Mouse (Mus musculus) megakaryocyte progenitor cell, adult 5-6 weeks (primary cell): Measurements from ENCODE around the gene Hcn3. TPM values are rescaled to one million over a fixed set of nuclear protein-coding genes. Genes with fewer than 3 reads are reported as not detected.
A peak's percentile ranks its signal among the peaks of the same experiment; 100 is the strongest.

ENCODE experiments used
- ATAC-seq: replicated peaks from 2 replicates; pipeline ENCODE4 v1.8.0; 2016; ENCODE audit warnings: mild to moderate bottlenecking, moderate TSS enrichment, inconsistent platforms; ENCODE audit not compliant: poor library complexity
- total RNA-seq, 2 experiments: library from RNA; stranded (forward) in 1 of 2; stranded (reverse) in 1 of 2; fragments of 157-497, 149-512 nt in 1 of 2; fragments of 200-1000 nt in 1 of 2; gene quantifications; 2 replicates each; pipeline versions ENCODE4 v1.2.3 to v1.2.4; 2015 to 2017

Hcn3 gene
- total RNA-seq, 2 experiments from 2014 or later, result 0.42 to 0.67 TPM

DNA sequence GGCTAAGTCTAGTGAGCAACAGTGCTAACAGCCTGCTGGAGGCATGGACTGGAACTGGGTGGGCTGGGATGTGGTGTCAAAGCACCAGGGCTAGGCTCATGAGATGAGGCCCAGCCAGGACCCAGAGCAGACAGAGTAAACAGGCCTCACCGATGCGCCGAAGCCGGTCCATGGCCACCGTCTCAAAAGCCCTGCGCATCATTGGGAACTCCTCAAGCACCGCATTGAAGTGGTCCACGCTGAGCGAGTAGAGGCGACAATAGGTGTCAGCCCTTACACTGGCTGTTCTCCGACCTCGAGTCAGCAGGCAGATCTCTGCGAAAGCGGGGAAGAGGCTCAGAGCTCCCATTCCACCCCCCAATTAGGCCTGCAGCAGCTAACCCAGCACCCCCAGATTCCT lies 11.4 kb downstream of the Hcn3 start:
- no peak for ATAC-seq

DNA sequence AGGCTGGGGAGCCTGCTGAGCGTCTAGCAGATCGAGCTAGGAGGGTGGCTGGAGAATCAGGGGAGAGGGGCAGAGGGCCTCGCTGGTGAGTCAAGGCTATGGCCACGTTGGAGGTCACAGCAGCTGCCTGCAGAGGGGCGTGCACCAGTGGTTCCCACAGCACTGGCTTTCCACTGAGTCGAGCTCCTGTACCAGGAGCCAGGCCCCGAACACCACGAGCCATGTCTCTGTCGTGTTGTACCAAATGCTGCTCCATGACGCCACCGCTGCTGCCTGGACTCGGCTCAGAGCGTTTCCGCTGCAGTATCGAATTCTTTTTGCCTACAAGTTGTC lies 12.1 kb downstream of the Hcn3 start:
- ATAC-seq, result peak; percentile 15

DNA sequence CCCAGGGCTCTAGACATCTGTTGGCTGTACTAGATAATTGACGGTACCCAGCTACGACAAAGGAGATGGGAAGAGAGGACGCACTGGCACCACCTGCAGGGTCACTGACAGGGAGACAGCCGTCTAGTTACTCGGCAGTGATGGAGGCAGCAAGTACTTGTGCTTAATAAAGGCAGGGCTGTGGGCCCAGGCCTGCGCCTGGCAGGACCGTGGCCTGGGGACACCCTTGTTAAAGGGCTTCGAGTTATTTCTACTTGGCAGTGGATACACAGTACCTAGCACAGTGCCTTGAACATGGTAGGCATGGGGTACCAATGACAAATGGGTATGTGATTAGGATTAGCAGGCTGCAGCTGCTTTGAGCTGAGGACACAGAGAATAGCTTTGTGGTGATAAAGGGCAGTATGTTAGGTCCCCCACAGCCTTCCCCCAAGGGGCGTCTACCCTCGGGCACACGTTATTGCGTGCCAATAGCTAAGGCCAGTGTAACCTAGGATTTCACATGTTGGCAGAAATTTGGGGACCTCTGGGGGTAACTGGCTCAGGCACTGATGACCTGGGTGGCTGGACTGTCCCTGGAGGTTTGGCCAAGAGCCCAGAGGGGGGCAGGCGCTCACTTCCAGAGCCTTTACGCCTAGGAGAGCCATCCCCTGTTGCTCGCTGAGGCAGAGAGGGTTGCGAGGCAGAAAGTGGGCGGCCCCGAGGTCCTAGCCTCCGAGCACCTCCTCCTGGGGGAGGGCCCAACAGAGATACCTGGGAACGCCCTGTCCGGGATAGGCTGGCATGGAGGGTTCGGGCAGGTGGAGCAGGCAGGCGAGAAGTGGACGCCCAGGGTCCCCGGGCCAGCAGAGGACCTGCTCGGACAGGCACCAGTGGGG lies 12.7 kb downstream of the Hcn3 start:
- ATAC-seq, result peak; percentile 49

DNA sequence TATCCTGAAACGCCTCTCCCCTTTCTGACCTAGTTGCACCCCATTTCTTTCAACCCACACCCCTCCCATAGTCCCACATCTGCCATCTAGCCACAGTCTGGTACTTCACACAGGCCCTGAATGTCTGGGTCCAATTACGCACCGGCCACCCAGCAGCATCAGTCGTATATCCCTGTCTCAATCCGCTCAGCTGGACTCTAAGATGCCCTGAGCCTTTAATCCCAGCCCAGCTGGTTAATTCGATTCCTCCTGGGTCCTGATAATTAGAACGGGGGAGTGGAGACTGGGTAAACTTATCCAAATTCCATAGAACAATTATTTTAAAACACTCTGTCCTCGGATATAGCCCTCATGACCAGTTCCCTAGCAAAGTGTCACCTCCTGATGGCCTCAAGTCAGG lies 14.4 kb downstream of the Hcn3 start:
- ATAC-seq, result no peak

DNA sequence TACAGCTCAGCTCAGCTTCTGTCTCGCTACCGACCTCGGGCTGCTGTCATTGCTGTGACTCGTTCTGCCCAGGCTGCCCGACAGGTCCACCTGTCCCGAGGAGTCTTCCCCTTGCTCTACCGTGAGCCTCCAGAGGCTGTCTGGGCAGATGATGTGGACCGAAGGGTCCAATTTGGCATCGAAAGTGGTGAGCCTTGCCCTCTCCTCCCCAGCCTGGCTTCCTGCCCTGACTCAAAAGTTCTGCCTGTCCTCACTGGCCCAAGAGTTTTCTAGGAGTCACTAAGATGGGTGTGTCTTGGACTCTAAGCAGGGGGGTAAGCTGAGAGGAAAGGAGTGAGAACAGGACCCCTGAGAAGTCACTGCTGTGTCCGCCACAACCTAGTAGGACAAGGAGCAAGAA lies 15.2 kb downstream of the Hcn3 start:
- ATAC-seq, result no peak

DNA sequence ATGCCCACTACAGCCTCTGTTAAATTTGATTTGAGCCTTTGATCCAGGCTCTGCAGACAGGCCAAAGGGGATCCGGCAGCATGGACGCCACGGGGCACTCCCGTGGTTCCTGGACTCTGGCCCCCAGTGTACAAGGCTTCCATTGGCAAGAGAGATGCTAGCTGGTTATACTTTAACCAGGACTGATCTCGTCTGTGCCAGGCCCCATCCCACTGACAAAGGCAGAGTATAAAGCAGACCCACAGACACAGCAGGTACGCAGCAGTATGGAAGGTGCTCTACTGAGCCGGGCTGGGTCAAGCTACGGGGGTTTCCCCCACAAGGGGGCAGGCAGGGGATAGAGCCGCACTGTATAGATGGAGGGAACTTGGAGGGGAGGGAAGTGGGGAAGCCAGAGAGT lies 23.6 kb downstream of the Hcn3 start:
- ATAC-seq, result peak; percentile 28

DNA sequence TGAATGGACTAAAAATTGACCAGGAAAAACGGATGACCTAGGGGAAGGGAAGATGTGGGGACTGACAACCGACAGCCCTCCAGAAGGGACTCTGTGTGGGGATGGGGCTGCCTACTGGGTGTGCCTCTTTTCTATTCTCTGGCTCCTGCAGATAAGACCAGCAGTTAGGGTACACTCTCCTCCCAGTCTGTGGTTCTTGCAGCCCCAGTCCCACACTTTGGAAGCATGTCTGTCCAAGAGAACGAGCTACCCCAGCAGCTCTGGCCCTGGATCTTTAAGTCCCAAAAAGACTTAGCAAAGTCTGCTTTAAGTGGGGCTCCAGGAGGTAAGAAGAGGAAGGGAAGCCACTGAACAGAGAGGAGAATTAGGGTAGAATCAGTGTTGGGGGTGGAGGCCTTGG lies 24.0 kb downstream of the Hcn3 start, which contains the start of gene Pklr:
Gene Pklr, plus strand, starts transcription at position 185 of the 400 bp plus-strand sequence.
- ATAC-seq, result peak; percentile 35

DNA sequence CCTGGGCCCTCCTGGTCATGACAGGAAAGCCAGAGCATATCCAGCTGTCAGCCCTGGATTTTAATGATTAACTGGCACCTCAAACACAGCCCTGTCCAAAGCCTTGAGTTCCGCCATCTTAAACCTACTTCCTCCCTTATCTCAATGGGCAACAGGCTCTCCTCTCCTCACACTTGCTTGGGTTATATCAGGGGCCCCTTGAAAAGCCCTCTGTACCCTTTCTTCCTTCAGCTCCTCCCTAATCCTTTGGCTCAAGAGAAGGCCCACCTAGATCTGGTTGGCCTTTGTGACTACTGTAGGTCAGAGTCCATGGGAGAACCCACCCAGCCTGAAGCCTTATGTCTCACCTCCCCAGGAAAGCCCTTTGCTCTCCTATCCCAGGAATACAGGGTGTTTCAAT lies 26.2 kb downstream of the Hcn3 start:
- ATAC-seq, result no peak

DNA sequence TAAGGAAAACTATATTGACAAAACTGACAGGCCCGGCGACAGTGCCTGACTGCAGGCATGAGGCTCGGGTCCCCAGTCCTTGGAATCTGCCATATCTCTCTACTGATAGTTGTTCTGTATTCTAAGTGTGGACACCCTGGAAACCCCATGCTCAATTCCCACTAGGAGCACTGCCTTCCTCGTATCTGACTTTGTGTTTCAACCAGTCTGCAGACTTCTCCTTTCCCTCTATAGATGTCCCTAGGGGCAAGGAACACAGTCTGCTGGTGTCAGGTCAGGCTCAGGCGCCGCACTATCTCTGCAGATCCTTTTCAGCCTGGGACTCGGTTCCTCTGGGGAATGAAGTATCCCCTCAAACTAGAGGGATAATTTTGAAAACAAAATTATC lies 26.9 kb downstream of the Hcn3 start:
- ATAC-seq, result no peak

DNA sequence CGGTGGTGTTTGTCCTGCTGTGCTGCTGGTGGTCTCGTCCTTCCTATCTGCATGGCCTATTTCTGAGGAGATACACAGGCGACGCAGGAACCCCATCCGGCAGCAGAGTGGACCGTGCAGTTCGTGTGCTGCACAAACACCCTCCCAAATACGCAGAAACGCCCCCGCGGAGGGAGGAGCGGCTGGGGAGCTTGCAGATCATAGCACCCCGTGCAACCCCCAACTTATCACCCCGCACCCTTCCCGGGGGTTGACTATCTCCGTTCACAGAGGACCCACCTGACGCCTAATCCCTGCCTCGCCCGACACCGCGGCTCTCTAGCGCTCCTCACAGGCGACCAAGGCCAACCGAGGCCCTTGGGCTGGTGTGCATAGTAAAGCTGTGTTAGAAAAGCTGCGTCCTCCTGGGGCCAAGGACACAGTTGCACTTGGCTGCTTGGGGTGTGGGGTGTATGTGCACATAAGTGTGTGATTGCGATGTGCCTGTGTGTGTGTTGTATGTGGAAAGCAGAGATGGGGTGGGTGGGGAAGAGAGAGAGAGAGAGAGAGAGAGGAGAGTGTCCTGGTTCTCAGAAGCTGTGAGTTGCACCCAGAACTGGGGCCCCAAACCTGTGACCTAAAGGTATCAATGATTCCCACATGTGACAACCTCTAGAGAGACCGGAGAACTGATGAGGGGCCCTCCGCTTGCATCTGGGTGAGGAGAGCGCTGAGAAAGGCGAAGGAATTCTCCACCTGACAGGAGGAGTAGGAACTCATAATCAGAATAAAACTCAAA lies 27.5 kb downstream of the Hcn3 start:
- ATAC-seq, result peak; percentile 93

DNA sequence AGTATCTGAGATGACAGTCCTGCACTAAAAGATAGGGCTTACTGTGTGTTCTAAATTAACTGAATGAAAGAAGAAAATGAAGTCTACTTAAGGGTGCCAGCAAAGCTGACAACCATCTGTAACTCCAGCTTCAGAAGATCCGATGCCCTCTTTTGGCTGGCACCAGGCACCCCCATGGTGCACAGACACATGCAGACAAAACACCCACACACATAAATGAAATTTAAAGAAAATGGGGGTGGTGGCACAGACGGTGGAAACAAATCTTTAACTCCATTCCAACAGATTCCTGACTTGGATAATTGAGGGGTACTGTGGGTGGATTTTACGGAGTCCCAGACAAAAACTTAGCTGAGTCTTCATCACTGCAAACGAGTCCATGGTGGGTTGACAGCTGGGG lies 28.2 kb downstream of the Hcn3 start:
- ATAC-seq, result no peak

DNA sequence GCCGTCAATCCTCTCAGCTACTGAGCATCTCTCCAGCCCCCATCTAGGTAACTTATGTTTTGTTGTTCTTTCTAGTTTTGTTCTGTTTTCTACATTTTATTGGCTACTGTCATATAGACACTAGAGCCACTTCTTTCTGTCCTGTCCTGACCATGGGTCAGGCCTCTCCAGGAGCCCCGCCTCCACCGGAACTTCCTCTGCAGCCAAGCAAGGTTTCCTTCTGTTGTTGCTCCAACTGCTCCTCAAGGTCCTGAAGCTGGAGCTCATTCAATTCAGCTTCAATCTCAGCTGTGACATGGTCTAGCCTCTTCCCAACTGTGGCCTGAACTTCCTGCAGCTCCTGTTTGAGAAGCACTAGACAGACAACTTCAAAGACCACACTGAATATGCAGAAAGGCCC lies 30.1 kb downstream of the Hcn3 start:
- no peak for ATAC-seq

DNA sequence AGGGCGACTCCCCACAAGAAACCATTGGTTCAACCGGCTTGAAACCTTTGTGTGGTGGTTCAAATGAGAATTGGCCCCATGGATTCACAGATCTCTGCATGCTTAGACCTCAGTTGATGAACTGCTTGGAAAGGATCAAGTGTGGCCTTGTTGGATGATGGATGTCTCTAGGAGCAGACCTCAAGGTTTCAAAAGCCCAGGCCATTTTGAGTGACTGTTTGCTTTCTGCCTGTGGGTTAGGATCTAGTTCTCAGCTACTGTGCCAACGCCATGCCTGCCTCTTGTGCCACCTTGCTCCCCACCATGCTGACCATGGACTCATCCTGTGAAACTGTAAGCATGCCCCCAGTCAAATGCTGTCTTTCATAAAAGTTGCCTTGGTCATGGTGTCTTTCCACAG lies 34.0 kb downstream of the Hcn3 start:
- no peak for ATAC-seq

DNA sequence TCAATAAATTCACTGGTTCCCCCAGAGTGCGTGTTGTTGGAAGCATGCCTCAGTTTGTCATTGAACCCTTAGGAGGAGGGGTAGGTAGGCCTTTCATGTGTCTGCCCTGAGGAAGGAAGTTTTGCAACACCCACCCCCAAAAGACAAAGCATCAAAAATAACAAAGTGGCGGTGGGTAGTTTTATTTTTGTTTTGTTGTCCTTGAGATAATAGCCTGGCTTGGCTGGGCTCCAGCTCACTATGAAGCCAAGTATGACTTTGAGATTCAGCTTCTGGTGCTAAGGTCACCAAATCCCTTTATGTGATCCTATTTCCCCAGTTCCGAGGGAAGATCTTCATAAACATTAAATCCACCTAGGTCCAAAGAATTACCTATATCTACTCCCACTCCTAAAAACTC lies 35.8 kb downstream of the Hcn3 start:
- ATAC-seq, result no peak

DNA sequence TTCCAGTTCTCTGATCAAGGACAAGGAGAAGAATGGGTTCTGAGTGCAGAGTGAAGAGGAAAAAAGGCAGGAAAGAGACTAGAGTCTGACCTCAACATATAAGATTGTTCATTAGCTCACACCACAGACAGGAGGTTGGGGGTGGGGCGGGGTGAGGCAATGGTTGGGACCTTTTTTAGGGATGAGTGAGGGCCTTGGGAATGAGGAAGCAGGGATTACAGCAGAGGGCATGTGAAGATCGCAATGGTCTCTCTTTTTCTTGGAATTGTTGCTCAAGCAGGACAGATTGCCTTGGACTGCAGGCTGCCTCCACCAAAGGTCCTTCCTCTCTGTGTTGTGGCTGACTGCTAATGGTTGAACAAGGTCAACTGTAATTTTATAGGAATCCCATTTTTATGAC lies 36.7 kb downstream of the Hcn3 start:
- no peak for ATAC-seq

DNA sequence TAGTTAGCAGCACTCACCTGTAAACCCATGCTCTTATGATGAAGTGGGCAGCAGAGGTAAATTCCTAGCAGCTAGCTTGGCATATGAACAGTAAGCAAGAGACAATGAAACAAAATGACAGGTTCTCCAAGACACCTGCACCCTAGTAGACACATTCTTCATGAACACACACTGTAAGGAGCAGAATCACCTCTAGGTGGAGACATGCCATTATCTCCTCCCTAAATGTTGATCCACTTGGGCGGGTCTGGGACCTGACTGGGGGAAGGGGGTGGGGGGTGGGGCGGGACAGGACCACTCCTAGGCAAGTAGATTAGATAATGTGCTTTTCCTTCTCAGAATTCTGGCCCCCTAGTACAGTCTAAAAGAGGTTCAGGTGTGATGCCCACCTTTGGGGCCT lies 44.5 kb downstream of the Hcn3 start:
- peak; percentile 96 for ATAC-seq

DNA sequence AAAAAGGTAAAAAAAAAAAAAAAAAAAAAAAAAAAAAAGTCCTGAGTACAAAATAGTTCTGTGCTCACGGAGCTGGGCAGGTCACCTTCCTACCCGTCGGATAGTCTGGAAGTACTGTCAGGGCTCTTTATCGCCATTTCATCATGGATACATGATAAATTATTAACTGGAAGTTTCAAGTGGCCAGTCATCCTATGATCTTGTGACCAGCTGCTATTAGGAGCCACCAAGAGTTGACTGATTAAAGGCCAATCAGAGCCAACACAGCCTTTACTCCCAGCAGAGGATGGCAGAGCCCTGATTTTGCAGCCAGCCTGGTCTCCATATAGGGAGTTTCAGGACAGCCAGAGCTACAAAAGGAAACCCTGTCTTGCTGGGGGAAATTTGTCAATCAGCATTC lies 46.9 kb downstream of the Hcn3 start:
- no peak for ATAC-seq

DNA sequence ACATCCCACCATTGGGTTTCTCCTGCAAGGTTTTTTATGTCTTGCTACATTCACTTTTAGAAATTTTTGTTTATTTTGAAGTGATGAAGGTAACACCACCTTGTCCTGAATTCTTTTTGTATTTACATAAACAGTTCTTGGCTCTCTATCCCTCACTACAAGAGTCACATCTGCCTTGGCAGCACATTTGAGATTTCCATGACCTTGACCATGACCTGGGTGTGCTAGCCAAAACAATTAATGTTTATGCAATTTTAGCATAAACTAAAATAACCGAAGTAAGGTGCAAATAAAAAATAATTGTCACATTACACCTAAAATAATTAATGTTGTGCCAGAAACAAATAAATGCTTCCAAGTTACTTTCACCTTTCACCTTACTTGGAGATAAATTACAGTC lies 51.9 kb downstream of the Hcn3 start:
- no peak for ATAC-seq

DNA sequence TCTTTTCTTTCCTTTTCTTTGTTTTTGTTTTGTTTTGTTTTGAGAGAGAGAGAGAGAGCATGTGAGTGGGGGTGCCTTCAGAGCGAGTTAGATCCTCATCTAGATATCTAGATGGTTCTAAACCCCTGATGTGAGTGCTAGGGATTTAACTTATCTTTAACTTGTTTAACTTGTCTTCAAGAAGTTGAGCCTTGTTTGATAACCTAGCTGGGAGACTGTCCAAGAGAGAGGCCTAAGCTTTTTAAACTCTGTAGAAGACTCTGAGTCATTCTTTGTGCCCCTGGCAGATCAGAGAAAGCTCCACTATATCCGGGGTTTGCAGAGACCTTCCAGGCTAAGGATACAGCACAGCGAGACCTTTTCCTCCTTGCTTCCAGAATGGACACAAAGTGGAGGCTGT lies 52.5 kb downstream of the Hcn3 start:
- ATAC-seq, result no peak

DNA sequence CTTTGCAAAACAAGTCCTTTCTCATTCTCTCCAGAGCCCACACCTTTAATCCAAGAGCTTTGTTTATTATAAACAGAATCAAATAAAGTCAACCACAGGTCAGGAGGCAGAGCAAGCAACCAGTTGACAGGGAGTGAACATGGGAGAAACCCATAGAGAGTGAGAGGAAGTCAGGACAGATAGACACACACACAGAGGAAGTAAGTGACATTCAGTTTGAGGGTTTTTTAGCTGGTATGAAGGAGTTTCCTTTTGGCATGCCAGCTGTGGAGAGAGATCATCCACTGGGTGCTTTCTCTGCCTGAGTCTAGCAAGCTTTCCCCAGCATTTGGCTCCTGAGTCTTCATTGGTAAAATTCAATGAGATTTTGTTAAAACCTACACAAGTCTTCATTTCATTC lies 53.1 kb downstream of the Hcn3 start:
- ATAC-seq, result no peak

DNA sequence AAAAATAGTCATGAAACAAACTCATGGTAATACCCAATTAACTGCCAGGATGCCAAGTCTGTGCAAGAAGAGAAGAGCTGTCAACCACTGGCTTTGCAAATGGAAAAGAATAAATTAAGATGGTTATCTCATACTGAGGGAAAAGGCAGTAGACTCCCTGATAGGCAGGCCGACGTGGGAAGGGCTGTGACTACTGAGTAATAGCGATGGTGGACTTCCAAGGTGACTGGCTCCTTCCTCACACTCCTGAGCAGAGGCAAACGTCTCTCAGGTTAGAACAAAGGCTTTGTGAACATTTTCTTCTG lies 56.8 kb downstream of the Hcn3 start:
- ATAC-seq, result no peak

DNA sequence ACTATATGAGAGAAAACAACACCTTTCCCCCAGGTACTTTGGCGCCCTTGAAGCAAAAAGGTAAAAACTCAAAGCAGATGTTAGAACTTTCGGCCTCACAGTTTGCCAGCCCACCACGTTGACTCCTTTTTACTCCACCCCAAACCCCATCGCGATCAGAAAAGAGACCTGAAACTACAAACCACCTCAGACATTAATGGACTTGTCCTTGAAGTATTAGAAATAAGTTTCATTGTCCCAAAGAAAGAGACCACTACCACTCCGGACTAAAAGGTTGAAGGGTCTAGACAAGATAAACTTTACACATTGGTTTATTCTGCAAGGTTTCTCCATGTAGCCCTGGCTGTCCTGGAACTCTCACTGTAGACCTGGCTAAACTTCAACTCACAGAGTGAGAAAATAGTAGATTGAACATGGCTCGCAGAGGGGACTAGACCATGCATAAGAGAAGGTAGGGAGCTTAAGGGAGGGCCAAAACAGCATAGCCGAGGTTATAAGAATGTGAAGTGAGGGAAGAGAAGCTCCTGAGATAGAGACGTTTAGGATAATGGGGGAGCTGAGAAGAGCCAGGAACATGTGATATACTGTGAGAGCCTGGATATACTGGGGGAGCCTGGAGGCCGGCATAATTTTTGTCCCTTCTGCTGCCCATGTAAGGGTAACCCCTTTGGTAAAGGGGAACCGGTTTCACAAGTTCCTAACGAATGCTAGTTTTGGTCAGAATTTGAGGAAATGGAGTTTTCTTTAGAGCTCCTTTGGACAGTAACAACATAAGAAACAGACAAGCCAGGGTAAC lies 57.3 kb downstream of the Hcn3 start:
- no peak for ATAC-seq
